Mouse (Mus musculus): Measurements from ENCODE around the gene Tfe3.
A peak's percentile ranks its signal among the peaks of the same experiment; 100 is the strongest.
"Not testable (repeated sequence)": the region's sequence is repeated elsewhere in the genome, so short reads cannot be mapped to it uniquely, and the experiment has no call there.

Gene Tfe3

DNA sequence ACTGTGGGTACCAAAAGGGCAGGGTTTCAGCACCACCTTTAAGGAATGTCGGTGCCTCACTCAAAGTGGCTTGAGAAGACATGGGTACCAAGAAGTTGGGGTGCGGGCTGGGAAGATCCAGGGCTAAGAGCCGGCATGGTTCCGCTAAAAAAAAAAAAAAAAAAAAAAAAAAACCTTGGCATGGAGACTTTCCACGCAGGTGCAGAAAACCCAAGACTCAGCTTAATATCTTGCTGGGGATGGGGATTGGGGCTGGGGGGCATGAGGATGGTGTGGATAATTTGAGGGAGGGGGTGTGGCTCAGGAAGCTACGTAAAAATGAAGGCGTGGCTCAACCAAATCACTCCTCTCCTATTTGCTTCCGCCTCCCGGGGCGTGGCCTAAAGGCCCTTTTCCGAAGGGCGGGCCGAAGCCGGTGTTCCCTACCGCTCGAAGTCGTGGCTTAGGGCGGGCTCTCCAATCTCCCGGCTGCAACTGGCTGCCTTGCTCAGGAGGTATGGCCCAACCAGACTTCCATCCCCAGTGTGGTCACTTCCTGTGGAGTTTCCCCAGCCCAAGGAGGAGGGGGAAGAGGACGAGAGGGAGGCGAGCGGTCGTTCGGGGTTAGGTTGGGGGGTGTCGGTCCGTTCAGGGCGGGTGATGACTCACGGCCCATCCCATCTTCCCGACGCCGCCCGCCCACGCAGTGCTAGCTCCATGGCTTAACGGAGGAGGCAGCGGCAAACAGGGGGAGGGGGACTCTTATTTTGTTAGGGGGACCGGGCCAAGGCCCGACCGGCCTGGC lies at the start of gene Tfe3:
Gene Tfe3 (plus strand): TSS at position 424 of the 784 bp plus-strand sequence.
- peak; percentile 74 for DNase-seq (ENCODE audit: low spot score)

DNA sequence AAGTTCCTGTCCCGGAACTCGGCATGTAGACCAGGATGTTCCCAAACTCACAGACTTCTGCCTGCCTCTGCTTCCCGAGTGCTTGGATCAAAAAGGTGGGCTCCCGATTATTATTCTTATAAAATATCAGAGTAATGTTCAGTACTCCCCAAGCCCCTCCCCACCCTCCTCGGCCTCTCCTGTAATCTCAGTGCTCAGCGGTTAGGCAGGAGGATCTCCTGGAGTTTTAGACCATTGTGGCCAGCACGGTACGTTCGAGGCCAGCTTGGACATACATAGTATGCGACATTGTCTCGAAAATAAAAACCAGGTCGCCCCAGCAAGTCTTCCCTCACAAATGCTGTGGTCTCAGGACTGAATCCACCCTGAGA lies 48.6 kb upstream of the Tfe3 start:
- not testable (repeated sequence) for DNase-seq (ENCODE audit: low spot score)

DNA sequence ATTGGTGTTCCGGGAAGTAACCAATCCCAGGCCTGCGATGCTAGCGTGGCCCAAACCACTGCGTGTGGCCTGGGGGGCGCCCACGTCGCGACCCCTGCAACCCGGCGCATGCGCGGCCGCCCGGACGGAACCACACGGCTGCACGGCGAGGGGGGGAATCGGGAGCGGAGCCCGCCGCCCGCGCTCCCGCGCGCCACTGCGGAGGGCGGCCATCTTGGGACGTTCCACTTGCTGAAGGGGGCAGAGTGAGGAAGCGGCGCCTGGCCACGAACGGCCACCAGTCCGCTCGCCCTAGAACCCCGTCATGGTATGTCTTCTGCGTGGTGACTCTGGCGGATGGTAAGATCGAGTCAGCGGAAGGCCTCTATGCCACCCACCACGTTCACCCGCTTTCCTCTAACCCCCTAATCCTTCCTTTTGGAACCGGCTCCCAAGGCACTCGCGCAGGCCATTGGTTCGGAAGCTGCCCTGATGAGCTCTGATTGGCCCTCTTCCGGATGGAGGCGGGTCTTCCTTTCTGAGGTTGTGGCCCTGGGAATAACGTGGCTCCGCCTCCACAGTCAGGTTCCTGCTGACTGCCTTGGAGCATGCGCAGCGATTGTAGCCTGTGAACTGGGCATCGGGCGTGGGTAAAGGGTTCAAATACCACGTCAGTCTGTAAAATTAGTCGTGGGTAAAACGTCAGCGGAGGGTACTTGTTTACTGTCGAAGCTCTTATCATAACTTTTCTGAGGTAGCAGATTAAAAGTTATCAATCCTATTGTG lies 48.0 kb upstream of the Tfe3 start, which contains the start of gene Wdr45:
Gene Wdr45 (plus strand): TSS at position 199 of the 765 bp plus-strand sequence.
- DNase-seq (ENCODE audit: low spot score) = peak; percentile 73

DNA sequence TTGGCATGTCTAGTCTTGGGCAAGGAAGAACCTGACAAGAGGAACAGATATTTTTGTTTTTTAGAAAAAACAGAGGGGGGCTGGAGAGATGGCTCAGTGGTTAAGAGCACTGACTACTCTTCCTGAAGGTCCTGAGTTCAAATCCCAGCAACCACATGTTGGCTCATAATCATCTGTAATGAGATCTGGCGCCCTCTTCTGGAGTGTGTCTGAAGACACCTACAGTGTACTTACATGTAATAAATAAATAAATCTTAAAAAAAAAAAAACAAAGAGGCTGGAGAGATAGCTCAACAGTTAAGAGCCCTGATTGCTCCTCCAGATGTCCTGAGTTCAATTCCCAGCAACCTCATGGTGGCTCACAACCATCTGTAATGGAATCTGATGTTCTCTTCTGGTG lies 46.3 kb upstream of the Tfe3 start:
- not testable (repeated sequence) for DNase-seq (ENCODE audit: low spot score)

DNA sequence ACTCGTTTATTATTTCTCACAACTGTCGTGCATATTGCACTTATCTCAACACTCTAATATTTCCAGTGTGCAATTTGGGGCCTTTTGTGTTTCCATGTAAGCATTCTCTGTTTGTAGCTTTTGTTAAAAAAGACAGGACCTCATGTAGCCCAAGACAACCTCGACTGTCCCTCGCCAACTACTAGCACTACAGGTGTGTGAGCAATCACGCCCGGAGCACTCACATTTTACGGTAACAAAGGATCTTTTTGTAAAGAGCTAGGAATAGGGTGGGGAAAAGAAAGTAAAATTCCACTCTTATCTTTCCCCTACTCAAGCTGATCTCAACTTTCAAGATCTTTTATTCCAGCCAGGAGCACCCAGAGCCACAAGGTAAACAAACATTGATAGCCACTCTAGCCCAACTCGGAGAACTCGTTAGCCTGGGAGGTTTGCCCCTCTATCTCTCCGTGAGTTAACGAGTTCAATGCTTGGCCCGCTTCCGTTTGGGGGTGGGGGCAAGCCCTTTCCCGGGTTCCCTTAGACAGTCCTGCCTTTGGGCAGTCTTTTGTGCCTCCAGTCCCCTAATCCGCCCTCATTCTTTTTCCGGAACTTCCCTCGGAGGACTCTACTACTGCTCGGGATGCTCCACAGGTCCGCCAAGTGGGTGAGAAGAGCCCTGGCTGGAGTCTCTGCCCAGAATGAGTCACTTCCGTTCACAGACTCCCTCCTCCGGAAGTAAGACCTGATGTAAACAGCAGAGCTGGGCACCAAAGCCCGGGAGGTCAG lies 40.7 kb upstream of the Tfe3 start, which contains the start of gene Gm45208:
Gene Gm45208 (plus strand): TSS at position 732 of the 768 bp plus-strand sequence.
- peak; percentile 41 for DNase-seq (ENCODE audit: low spot score)

DNA sequence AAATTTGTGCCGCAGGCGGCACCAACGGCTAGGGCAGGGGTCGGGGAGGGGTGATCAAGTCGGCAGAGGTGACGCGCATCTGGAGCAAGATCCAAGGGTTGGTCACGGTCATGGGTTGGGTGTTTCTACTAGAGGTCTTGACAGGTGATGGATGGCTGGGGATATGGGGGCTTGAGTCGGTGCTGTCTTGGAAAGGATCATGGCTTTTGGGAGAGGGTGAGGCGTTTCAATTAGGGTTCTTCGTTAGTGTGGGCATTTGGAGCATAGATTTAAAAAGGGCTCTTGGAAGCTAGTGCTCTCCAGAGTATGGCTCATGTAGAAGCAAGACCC lies 40.1 kb upstream of the Tfe3 start:
- no peak for DNase-seq (ENCODE audit: low spot score)

DNA sequence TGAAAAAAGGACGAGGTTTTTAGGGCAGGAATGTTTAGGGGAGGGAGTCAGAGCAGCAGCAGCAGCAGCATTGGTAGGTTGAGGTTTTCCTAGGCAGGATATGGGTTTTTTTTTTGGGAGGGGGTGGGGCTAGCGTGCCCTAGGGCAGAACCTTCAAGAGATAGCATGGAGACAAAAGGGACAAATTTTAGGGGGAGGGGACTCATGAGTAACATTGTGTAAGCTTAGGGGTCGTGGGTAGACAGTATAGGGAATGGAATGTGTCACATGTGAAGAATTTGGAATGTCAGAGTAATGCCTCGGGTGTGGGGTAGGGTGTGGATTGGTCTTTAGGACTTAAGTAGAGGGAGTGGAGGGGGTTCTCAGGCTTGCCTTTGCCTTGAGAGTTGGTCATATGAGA lies 39.7 kb upstream of the Tfe3 start:
- no peak for DNase-seq (ENCODE audit: low spot score)

DNA sequence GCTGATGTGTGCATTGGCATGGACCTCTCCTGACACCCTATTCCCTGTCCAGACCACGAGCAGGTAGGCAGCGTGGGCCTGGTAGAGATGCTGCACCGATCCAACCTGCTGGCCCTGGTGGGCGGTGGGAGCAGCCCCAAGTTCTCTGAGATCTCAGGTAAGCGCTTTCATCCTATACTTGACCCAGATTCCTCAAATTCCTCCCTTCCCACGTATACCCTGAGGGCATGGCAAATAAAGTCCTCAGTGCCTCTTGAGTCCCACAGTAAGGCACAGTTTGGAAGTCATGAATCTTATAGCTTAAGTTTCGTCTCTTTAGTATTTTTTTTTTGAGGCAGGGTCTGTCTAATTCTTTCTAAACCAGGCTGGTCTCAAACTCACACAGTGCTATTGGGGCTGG lies 38.2 kb upstream of the Tfe3 start:
- no peak for DNase-seq (ENCODE audit: low spot score)

DNA sequence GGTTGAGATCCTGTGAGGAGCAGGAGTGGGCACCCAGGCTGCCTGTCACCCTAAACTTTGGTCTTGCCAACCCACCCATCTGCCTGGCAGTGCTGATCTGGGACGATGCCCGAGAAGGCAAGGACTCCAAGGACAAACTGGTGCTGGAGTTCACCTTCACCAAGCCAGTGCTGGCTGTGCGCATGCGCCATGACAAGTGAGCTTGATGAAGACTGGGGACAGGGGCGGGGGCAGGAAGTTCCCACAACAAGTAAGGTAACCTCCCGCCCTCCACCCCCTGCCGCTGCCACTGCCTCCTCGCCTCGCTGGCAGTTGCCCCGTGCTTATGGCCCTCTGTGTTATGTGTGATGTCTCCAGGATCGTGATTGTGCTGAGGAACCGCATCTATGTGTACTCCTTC lies 36.5 kb upstream of the Tfe3 start:
- no peak for DNase-seq (ENCODE audit: low spot score)

DNA sequence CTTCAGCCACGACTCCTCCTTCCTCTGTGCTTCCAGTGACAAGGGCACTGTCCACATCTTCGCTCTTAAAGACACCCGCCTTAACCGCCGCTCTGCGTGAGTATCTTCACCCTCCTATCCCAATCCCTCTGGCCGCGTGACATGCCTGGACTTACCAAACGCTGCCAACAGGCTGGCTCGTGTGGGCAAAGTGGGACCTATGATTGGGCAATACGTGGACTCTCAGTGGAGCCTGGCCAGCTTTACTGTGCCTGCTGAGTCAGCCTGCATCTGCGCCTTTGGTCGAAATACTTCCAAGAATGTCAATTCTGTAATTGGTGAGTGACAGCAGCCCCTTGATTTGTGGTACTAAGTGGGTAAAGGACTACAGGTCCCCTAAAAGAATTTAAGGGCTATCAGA lies 35.2 kb upstream of the Tfe3 start:
- DNase-seq (ENCODE audit: low spot score) = no peak

DNA sequence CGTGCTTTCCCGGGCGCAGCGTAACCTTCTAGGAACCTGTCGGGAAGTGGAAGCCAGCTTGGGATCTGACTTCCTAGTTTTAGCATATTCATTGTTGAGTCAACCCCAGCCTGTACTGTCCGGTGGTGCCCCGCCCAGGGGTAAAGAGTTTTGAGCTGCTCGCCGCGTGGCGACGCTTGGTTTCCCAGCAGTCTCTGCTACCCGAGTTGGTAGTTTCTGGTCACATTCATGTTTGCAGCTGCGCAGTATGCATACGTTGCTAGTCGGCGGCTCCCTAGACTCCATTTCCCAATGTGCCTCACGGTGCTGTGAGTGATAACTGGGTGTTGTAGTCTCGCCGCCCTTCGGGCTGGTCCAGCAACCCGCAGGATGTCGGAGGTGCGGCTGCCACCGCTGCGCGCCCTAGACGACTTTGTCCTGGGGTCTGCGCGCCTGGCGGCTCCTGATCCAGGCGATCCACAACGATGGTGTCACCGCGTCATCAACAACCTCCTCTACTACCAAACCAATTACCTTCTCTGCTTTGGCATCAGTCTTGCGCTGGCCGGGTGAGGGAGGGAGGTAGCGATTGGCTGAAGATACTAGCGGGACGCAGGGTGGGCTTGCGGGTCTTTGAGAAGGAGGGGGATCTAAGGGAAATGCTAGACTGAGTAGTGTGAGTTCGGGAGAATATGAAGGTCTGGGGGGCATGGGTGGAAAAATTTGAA lies 34.0 kb upstream of the Tfe3 start, which contains the start of gene Praf2:
Gene Praf2 (plus strand): TSS at position 225 of the 707 bp plus-strand sequence.
- DNase-seq (ENCODE audit: low spot score) = peak; percentile 28

DNA sequence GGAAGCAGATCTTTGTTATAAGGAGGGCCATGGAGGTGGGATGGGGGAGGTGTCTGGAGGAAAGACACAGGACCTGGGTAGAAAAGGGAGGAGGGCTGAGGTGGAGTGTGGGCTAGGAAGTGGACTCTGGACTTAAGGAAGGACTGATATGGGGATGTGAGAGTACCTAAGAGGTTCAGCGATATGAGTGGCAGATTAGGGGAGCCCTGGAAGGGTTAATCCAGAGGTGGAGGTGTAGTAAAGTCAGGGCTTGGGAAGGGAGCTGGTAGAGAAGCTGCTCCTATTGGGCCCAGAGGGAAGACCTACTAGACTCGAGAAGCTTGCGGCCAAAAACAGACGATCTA lies 33.5 kb upstream of the Tfe3 start:
- no peak for DNase-seq (ENCODE audit: low spot score)

DNA sequence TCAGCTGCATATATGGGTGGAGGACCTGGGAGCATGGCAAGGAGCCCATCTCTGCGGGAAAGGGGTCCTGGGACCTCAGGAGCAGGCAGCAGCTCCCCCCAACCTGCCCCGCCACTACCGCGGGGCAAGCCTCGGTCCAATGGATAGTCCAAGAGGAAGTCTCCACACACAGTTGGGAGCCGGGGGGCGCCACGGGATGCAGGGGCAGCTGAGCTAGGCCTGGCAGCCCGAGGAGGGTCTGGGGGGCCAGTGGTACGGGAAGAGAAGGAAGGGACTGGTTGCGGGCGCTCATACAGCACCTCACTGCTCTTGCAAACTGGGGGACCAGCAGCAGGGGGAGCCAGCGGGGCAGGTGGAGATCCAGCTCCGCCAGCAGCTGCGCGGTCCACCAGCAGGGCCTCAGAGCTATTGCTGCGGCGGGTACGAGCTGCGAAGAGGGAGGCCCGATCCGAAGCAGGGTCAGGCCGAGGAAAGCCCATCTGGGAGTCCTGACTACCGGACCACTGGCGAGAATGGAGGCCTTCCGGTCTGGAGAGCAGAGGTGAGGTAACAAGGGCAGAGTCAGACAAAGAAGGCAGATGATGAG lies 28.7 kb upstream of the Tfe3 start:
- peak; percentile 52 for DNase-seq (ENCODE audit: low spot score)

DNA sequence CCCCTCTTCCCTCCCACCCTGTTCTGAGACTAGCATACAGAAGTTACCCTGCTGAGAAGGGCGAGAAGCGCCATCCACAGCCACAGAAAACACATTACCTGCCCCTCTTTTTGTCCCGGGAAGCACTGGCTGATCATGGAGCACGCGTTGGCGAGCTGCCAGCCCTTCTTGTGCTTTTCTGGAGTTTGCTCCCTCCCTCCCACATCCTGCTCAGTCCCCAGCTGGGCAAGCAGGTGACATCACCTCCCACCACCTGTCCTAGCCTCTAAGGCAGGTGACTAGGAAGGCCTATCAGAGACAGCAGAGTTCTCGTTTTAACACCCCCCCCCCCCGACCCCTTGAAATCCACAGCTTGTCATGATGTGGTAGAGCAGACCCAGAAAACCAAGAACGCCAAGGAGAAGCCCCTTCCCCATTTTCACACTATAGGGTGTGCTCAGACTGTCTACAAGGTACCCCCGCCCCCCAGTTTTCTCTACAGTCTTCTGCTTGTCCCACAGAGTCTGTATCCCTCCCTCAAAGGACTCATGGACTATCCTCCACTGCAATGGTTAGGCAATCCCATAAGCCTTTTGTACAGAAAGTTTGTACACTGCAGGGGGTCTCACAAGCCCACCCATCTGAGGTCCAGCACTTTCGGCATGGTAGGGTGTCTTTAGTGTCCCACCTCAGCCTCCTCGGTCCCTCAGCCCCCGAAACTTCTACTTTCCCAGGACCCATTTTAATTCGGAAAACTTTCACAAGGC lies 22.9 kb upstream of the Tfe3 start:
- DNase-seq (ENCODE audit: low spot score) = no peak

DNA sequence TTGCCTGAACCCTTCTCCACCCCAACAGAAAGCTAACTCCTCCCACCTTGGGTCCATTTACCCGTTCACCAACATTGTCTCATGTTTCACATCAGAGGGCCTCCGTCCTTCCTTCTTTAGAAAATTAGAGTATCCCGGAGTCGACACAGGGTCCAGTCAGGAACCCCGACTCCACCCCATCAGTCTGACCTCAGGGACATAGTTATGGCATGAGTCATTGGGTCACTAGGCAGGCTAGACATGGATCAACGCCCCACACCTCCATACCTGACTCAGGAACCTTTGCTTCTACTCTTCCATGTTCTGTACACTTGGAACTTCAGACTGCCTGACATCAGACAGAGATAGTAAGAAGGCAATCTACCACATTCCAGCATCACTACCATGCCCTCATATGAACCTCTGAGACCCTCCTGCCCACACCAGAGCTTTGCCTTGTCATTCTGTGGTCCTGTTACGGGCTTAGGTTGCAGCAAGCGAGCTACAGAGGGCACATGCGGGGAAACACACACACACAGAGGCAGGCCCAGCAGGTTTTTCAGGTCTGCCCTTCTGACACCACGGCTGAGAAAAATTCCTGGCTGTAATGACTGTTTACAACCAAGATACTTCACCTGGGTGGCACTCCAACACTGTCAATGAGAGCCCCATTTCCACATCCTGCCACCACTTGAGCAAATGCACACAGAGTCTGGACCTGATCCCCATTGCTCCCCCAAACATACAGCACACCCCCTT lies 22.1 kb upstream of the Tfe3 start:
- peak; percentile 25 for DNase-seq (ENCODE audit: low spot score)

DNA sequence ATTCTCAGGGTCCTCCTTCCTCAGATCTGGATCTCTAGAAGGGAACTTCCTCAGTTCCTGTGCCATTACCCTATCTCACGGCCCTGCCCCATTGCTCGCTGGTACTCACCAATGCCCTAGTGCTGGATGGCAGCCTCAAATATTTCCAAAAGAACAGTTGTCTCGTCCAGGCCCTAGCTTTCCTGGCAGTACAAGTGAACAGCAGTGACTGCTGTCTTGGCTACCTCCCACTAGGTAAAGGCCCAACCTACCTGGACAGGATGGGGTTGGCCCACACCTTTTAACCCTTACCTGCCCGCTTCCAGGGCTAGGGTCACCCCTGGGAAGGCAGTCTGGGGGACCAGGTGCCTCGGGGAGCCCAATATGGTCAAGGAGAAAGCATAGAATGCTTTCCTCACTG lies 21.3 kb upstream of the Tfe3 start:
- no peak for DNase-seq (ENCODE audit: low spot score)

DNA sequence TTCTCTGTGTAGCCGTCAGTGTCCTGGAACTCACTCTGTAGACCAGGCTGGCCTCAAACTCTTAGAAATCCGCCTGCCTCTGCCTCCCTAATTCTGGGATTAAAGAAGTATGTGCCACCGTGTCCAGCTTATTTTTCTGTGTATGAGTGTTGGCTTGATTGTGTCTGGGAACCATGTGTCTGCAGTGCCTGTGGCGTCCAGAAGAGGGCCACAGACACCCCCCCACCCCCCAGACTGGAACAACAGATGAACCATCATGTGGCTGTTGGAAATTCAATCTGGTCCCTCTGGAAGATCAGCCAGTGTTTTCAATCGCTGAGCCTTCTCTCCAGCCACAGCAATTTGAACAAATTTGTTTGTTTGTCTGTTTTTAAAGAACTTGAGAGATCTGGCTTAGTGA lies 18.9 kb upstream of the Tfe3 start:
- no peak for DNase-seq (ENCODE audit: low spot score)

DNA sequence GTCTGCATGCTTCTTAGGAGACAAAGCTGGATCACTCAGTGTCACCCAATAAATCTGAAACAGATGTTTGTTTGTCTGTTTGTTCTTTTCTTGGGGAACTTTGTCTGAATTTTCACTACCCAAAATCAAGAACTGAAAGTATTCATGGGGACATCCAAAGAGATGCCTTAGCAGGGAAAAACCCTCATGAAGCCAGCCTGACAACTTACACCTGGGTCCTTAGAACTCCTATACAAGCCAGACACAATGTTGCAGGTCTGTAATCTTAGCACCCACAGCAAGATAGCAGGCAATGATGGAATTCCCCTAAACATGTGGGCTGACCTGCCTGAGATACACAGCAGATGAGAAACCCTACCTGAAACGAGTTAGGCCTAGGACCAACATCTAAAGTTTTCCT lies 17.4 kb upstream of the Tfe3 start:
- no peak for DNase-seq (ENCODE audit: low spot score)

DNA sequence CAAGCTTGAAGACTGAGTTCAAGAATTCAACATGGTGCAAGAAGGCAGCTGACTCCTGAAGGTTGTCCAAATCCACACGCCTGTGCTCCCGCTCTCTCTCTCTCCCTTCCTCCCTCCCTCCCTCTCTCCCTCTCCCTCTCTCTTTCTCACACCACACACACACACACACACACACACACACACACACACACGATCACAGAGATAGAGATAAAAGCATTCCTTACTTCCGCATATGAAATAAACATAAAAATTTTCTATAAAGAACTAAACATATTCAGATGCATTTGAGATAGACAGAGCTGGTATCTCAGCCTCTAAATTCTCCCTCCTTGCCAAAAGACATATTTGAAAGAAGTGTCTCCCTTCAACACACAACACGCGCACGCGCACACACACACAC lies 16.9 kb upstream of the Tfe3 start:
- no peak for DNase-seq (ENCODE audit: low spot score)

DNA sequence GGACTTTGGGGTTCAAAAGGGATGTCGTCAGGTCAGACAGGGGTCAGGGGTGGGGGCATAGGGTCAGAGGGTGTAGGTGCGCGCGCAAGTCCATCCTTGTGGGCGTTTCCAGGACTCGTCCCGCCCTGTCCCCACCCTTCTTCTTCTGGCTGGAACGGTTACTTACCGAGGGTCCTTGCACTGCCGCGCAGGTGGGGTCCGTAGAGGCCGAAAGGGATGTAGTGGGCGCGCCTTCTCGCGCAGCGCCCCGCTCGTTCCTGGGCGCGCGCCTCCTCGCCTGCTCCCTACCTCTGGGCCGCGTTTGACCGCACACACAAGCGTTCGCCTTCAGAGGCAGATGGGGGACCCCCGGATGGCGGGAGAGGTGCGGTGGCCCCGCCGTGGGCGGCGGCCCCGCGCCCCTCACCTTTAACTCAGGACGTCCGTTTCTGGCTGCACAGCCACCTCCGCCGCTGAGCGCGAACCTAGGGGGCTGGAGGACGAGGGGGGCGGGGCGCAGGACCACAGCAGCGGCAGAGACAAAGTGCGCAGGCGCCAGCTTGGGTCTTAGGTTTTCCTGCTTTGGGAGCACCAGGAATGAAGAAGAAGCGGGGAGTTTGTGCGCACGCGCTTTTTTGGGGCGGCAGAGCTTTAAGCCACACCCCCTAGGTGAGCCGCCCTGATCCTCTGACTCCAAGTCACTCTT lies 11.8 kb upstream of the Tfe3 start, which contains the start of gene Ccdc120:
Gene Ccdc120 (minus strand): TSS at position 474 of the 685 bp plus-strand sequence.
- no peak for DNase-seq (ENCODE audit: low spot score)

Data from urinary bladder, postnatal 25 days (tissue).